Mouse (Mus musculus) cerebellum, adult 2 months (tissue): ENCODE results near the gene Nr1h2.

Source experiments
- CTCF ChIP-seq: fragments of 200-500 bp; IDR thresholded peaks from 2 replicates; pipeline ENCODE4 v1.5.1; 2011; ENCODE audit warnings: low read depth, mild to moderate bottlenecking, control low read depth, low read length, moderate library complexity, borderline replicate concordance; ENCODE audit not compliant: insufficient read depth
- POLR2A ChIP-seq: fragments of 200-500 bp; IDR thresholded peaks from 2 replicates; pipeline ENCODE4 v1.6.1; 2011; ENCODE audit warnings: low read length, control low read depth, borderline replicate concordance; ENCODE audit not compliant: insufficient read depth

DNA sequence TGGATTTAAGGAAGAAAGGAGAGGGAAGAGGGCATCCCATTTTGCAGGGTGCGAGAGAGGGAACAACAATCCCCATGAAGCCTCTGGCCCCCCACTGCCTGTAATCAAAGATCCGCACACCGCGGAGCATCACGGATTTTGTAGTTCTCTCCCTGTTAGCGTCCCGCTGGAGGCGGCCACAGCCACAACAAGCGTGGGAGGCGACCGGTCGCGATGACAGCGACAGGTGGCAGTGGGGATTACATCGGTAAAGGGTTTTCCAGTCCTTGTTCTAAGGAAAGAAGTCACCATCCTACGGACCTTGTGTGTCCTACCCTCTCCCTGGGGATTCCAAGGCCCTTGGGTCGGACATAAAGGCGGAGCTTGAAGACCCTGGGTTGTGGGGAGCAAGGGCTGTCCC, 33.2 kb upstream of the Nr1h2 start:
- TF ChIP-seq CTCF, result no peak
- peak; percentile 38; the same call in 1 of the 2 replicates for TF ChIP-seq POLR2A
